Mouse (Mus musculus) subcutaneous adipose tissue, adult 2 months (tissue): ENCODE measurements around the gene Gtf2h1. TPM values are rescaled to one million over a fixed set of nuclear protein-coding genes. Genes with fewer than 3 reads are reported as not detected.

Experiments used
- polyA plus RNA-seq: library from polyadenylated mRNA; depleted of rRNA; stranded (reverse); fragments of >200 nt; gene quantifications from 2 replicates; pipeline ENCODE4 v1.2.3, GENCODE M21; 2012; ENCODE audit warnings: low replicate concordance; rRNA removed

Gtf2h1 gene
- polyA plus RNA-seq, result 10.5 and 11.9 TPM in 2 replicates

GRCm38 (mm10) chr7:46795287-46796205 lies at the start of gene Gtf2h1, which contains the start of gene Hps5:
TSS of gene Gtf2h1 (plus strand) at chr7:46796103.
TSS of gene Hps5 (minus strand) at chr7:46796064.

DNA sequence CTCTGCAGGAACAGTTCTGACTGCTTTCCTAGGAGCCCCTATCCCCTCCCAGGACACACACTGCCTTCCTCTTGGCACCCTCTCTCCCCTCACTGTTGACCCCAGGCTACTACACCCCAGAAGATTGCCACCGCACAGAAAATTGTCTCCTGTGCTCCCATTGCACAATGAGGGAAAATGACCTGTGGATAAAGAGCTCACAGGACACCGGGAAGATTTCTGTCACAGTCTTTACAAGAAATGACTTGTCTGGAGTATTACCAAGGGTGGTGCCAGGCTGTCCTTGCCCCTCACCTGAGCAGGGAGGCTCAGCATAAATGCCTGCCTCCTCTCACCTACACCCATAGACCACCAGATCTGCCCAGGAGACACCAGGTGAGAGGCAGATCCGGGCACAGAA lies 44.4 kb upstream of the Gtf2h1 start, which contains the start of gene Saa2:
Gene Saa2, plus strand, starts transcription at position 301 of the 400 bp plus-strand sequence.

DNA sequence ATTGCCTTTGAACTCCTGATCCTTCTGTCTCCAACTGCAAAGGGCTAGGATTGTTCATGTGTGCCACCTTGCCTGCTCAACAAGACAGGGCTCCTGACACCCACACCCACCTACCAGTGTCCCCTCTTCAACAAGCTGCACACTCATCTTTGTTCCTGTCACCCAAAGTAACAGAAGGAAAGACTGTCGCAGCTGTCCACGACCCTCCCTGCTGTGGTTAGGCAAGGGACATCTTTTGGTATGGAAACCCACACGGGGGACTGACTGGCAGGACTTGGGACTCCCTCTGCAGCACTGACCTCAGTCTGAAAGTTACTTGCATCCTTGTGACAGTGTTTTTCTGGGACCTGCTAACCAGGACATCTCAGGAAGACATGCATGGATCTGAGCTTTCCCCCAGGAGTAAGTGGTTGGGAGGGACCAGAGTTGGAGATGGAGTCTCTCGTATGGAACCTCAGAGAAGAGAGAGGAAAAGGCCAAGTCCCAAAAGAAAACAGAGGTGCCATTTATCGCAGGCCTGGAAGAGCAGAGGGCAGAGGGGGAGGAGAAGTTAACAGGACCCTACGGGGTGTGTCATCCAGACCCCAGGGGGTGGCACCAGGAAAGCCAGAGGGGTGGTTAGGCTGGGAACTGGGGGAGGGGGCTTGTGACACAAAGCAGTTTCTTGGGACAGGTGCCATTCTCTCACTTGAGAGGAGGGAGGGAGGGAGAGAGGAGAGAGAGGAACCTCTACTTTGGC lies 45.1 kb downstream of the Gtf2h1 start, which contains the start of gene Ldha:
Gene Ldha, plus strand, starts transcription at position 689 of the 739 bp plus-strand sequence.

GRCm38 (mm10) chr7:46860996-46861395 lies 65.1 kb downstream of the Gtf2h1 start, which contains the start of gene Ldhc:
TSS of gene Ldhc (plus strand) at chr7:46861203.

Other genes starting within 250 kb of the Gtf2h1 start
- 6.3 and 12.0 TPM in 2 replicates for gene Sergef, start 156.3 kb upstream of the Gtf2h1 start, polyA plus RNA-seq
- gene Tph1, start 123.6 kb upstream of the Gtf2h1 start, polyA plus RNA-seq, result 0.31 TPM in 1 of 2 replicates, not detected in the other
- gene Saal1, start 85.4 kb upstream of the Gtf2h1 start, polyA plus RNA-seq, result 5.0 and 12.3 TPM in 2 replicates
- gene Saa3, start 80.4 kb upstream of the Gtf2h1 start, polyA plus RNA-seq, result 5.9 and 9.4 TPM in 2 replicates
- gene Saa4, start 63.5 kb upstream of the Gtf2h1 start, polyA plus RNA-seq, result not detected in 2 replicates
- gene Saa1, start 53.1 kb upstream of the Gtf2h1 start, polyA plus RNA-seq, result 0.30 TPM in 1 of 2 replicates, not detected in the other
- not detected in 2 replicates for gene Saa2, start 44.3 kb upstream of the Gtf2h1 start, polyA plus RNA-seq
- gene Hps5, start within 50 bp of the Gtf2h1 start, polyA plus RNA-seq, result 21.1 and 23.9 TPM in 2 replicates
- gene Ldha, start 45.4 kb downstream of the Gtf2h1 start, polyA plus RNA-seq, result 992 and 1,501 TPM in 2 replicates
- not detected in 2 replicates for gene Ldhc, start 65.1 kb downstream of the Gtf2h1 start, polyA plus RNA-seq
- 84.0 and 109 TPM in 2 replicates for gene Tsg101, start 123.9 kb downstream of the Gtf2h1 start, polyA plus RNA-seq
- 6.0 TPM in 2 replicates for gene Uevld, start 162.4 kb downstream of the Gtf2h1 start, polyA plus RNA-seq
- gene Gm9999, start 187.5 kb downstream of the Gtf2h1 start, polyA plus RNA-seq, result not detected in 2 replicates
- gene Spty2d1, start 212.3 kb downstream of the Gtf2h1 start, polyA plus RNA-seq, result 4.2 and 9.4 TPM in 2 replicates